Mouse (Mus musculus): Measurements from ENCODE around the gene Yipf4. TPM values are rescaled to one million over a fixed set of nuclear protein-coding genes. Genes with fewer than 3 reads are reported as not detected.

Yipf4 gene
- polyA plus RNA-seq (2015; fragmentation: Illumina TruSeq; extraction: RNeasy Lipid Tissue Mini Kit (QIAGEN cat#74804); ENCODE audit: insufficient read depth, low replicate concordance) = 97.8 TPM

GRCm38 (mm10) chr17:74489024-74489900 is at the start of gene Yipf4:
Gene Yipf4, plus strand, starts transcription at chr17:74489493.

GRCm38 (mm10) chr17:74458711-74459408 is 30.4 kb upstream of the Yipf4 start, which contains the start of gene Nlrc4:
Gene Nlrc4, minus strand, starts transcription at chr17:74459142.

GRCm38 (mm10) chr17:74527729-74528607 is 38.7 kb downstream of the Yipf4 start, which contains the start of gene Birc6:
Gene Birc6, plus strand, starts transcription at chr17:74528295.

Other genes with a start within 250 kb of the Yipf4 start
- gene Memo1, start 194.0 kb upstream of the Yipf4 start, polyA plus RNA-seq (2015; fragmentation: Illumina TruSeq; extraction: RNeasy Lipid Tissue Mini Kit (QIAGEN cat#74804); ENCODE audit: insufficient read depth, low replicate concordance) = 59.4 TPM
- 85.8 TPM for gene Dpy30, start 165.5 kb upstream of the Yipf4 start, polyA plus RNA-seq (2015; fragmentation: Illumina TruSeq; extraction: RNeasy Lipid Tissue Mini Kit (QIAGEN cat#74804); ENCODE audit: insufficient read depth, low replicate concordance)
- gene Spast, start 150.5 kb upstream of the Yipf4 start, polyA plus RNA-seq (2015; fragmentation: Illumina TruSeq; extraction: RNeasy Lipid Tissue Mini Kit (QIAGEN cat#74804); ENCODE audit: insufficient read depth, low replicate concordance) = 34.9 TPM
- gene Slc30a6, start 93.9 kb upstream of the Yipf4 start, polyA plus RNA-seq (2015; fragmentation: Illumina TruSeq; extraction: RNeasy Lipid Tissue Mini Kit (QIAGEN cat#74804); ENCODE audit: insufficient read depth, low replicate concordance) = 24.7 TPM
- 21.2 TPM for gene Nlrc4, start 30.4 kb upstream of the Yipf4 start, polyA plus RNA-seq (2015; fragmentation: Illumina TruSeq; extraction: RNeasy Lipid Tissue Mini Kit (QIAGEN cat#74804); ENCODE audit: insufficient read depth, low replicate concordance)
- gene Birc6, start 38.8 kb downstream of the Yipf4 start, polyA plus RNA-seq (2015; fragmentation: Illumina TruSeq; extraction: RNeasy Lipid Tissue Mini Kit (QIAGEN cat#74804); ENCODE audit: insufficient read depth, low replicate concordance) = 171 TPM
- 23.2 TPM for gene Ttc27, start 228.2 kb downstream of the Yipf4 start, polyA plus RNA-seq (2015; fragmentation: Illumina TruSeq; extraction: RNeasy Lipid Tissue Mini Kit (QIAGEN cat#74804); ENCODE audit: insufficient read depth, low replicate concordance)